Mouse (Mus musculus) embryonic facial prominence, embryonic 15.5 days (tissue): ENCODE data around the gene Fbxo7. TPM values are rescaled to one million over a fixed set of nuclear protein-coding genes. Genes with fewer than 3 reads are reported as not detected.
A peak's percentile ranks its signal among the peaks of the same experiment; 100 is the strongest.

Experiments used
- ATAC-seq: fragments of 200-750 bp; cut with Nextera tagmentation; 2 replicates; pipeline ENCODE4 v1.8.0; 2017; ENCODE audit warnings: low read depth, moderate TSS enrichment; ENCODE audit not compliant: insufficient number of reproducible peaks, low FRiP score, low TSS enrichment
- H3K27ac ChIP-seq: fragments of 300-500 bp; sonication (generic); replicated peaks from 2 replicates; pipeline ENCODE4 v1.5.1; 2015; ENCODE audit warnings: mild to moderate bottlenecking, inconsistent platforms
- H3K27me3 ChIP-seq: fragments of 300-500 bp; sonication (generic); 2 replicates; pipeline ENCODE4 v1.6.1; 2015; ENCODE audit warnings: inconsistent platforms
- H3K36me3 ChIP-seq: fragments of 300-500 bp; sonication (generic); 2 replicates; pipeline ENCODE4 v1.6.1; 2015; ENCODE audit warnings: mild to moderate bottlenecking, inconsistent platforms
- H3K4me1 ChIP-seq: fragments of 300-500 bp; sonication (generic); 2 replicates; pipeline ENCODE4 v1.6.1; 2015; ENCODE audit warnings: inconsistent platforms
- H3K4me2 ChIP-seq: fragments of 300-500 bp; sonication (generic); replicated peaks from 2 replicates; pipeline ENCODE4 v1.6.1; 2015; ENCODE audit warnings: mild to moderate bottlenecking, inconsistent platforms
- H3K4me3 ChIP-seq: fragments of 300-500 bp; sonication (generic); replicated peaks from 2 replicates; pipeline ENCODE4 v1.5.1; 2015; ENCODE audit warnings: mild to moderate bottlenecking, inconsistent platforms
- H3K9ac ChIP-seq: fragments of 300-500 bp; sonication (generic); 2 replicates; pipeline ENCODE4 v1.6.1; 2015; ENCODE audit warnings: inconsistent platforms
- H3K9me3 ChIP-seq: fragments of 300-500 bp; sonication (generic); replicated peaks from 2 replicates; pipeline ENCODE4 v1.6.1; 2016; ENCODE audit warnings: inconsistent platforms
- WGBS: fragments of 180-500 bp; shearing (Covaris S2); methylation state at CpG from one replicate; pipeline ENCODE4 v1.1.7; 2015; 5-methylcytosine and 5-hydroxymethylcytosine counted together
- polyA plus RNA-seq: library from polyadenylated mRNA; unstranded; fragments of >200 nt; fragmentation: Nextera tagmentation; extraction: Ambion mirVana; gene quantifications from 2 replicates; pipeline ENCODE4 v1.2.1, GENCODE M21; 2015

Gene Fbxo7
- polyA plus RNA-seq, 1 experiment from 2014 or later: 29.9 TPM

DNA sequence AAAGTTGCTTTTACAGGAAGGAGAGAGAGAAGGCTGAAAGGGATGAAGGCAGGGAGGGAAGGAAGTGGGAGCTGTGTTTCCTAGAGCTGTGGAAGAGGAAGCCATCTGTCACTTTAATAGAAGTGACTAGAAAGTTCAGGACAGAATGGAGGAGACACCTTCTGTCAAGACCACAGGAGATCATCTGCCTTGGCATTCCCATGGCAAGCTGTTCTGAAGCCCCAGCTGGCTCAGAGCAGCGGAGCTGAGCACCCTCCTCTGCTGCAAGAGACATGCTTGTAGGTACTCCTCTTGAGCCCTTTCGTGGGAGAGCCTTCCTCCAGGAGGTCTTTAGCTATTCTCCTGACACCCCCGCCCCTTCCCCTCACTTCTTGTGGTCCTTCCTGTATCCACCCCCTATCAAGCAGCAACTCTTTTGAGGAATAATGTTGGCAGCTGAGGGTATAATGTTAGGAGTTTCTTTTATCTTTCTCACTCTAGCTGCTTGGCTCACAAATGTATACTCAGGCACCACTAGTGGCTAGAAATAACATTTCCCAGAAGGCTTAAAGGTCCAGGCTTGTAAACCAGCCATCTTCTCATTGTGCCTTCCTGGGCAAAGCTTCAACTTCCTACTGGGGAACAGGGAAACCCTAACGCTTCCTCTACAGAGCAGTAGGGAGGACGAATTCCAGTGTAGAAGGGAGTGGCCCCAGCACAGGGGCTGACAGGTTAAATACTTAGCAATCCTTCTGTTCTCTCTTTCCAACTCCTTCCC lies 40.7 kb downstream of the Fbxo7 start:
- Histone ChIP-seq H3K27me3 (no peaks in the 10 kb centered on the region), H3K27ac (no peak overlapping the region), H3K9me3 (no peaks in the 10 kb centered on the region), H3K36me3 (no peaks in the 10 kb centered on the region), H3K4me2 (no peak overlapping the region), H3K4me3 (no peak overlapping the region), H3K4me1 (peaks cover 4% of the 10 kb centered on the region), H3K9ac (no peak overlapping the region)
- WGBS: 69% methylated on average over 5 of the region's 5 CpGs
- no peak for ATAC-seq

DNA sequence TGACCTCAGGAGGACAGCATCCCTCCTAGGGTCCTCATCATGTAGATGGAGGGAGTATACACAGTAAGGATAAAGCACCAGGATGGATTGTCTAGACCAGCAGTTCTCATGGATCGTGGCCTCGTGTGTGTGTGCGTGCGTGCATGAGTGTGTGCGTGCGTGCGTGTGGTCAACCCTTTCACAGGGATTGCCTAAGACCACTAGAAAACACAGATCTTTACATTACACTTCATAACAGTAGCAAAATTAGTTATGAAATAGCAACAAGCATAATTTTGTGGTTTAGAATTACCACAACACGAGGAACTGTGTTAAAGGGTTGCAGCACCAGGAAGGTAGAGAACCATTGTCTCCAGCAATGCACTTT lies 41.2 kb downstream of the Fbxo7 start:
- Histone ChIP-seq H3K36me3 (no peaks in the 10 kb centered on the region), H3K4me3 (no peak overlapping the region), H3K9ac (no peak overlapping the region), H3K4me2 (no peak overlapping the region), H3K9me3 (no peaks in the 10 kb centered on the region), H3K27ac (no peak overlapping the region), H3K4me1 (peaks cover 4% of the 10 kb centered on the region), H3K27me3 (no peaks in the 10 kb centered on the region)
- WGBS: 92% methylated on average over 8 of the region's 8 CpGs
- ATAC-seq: no peak

DNA sequence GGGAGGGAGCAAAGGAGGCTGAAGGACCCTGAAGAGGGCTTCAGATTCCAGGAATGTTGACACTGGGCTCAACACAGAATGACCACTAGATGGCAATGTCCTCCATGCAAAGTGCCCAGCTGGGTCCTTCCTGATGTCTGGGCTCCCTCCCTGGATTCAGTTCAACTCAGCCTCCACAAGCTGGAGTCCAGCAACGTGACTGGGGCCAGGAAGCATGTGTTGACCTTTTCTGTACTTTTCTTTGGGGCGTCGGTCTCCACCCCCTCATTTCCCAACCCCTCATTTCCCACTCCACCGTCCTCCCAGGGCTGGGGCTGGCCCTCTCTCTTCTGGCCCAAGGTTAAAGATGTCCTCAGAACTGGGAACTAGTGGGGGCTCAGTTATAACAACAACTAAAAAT lies 43.2 kb downstream of the Fbxo7 start:
- no peak overlapping the region for H3K9ac ChIP-seq
- ATAC-seq: peak; percentile 78
- no peaks in the 10 kb centered on the region for H3K36me3 ChIP-seq
- H3K27ac ChIP-seq: no peak overlapping the region
- 8% methylated on average over 4 of the region's 4 CpGs for WGBS
- H3K4me1 ChIP-seq: peaks cover 4% of the 10 kb centered on the region
- no peak overlapping the region for H3K4me3 ChIP-seq
- H3K27me3 ChIP-seq: no peaks in the 10 kb centered on the region
- no peak overlapping the region for H3K4me2 ChIP-seq
- H3K9me3 ChIP-seq: no peaks in the 10 kb centered on the region

DNA sequence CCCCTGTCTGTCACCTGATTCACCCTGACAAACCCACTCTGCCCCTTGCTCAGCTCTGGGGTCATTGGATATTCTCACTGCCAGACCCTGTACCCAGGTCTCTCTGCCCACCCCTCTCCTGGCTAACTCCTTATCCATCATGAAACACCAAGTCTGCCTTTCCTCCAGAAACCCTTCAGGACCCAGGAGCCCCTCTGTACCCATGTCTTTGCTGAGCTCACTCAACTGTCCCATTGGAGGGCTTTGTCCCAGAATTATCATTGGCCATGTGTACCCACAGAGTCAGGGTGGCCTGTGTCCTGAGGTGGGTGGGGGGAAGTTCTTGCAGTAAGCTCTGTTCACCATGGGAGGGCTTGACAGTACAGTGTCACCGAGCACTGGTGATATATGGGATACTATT lies 43.9 kb downstream of the Fbxo7 start:
- Histone ChIP-seq H3K36me3 (no peaks in the 10 kb centered on the region), H3K9ac (no peak overlapping the region), H3K4me3 (no peak overlapping the region), H3K4me2 (no peak overlapping the region), H3K27ac (no peak overlapping the region), H3K4me1 (peaks cover 4% of the 10 kb centered on the region), H3K27me3 (no peaks in the 10 kb centered on the region), H3K9me3 (no peaks in the 10 kb centered on the region)
- ATAC-seq: no peak
- 78% methylated on average over 1 of the region's 1 CpGs for WGBS

DNA sequence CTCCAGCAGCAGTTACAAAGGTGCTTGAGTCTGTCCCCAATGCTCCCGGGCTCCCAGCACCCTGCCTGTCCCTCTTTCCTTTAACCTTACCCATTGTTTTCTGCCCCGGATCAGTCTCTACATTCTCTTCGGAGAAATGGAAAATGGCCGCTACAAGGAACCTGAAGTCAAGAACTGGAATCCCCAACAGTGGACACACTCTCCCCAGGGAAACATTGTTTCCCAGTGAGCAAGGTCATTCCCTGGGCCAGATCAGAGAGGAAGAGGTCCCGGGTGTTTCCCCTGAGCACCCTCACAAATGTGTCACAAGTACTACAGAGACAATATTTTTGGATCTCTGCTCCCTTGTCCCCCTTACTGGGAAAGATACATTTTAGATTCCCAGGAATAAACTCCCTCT lies 44.9 kb downstream of the Fbxo7 start:
- Histone ChIP-seq H3K36me3 (no peaks in the 10 kb centered on the region), H3K4me2 (no peak overlapping the region), H3K27ac (no peak overlapping the region), H3K27me3 (no peaks in the 10 kb centered on the region), H3K9ac (no peak overlapping the region), H3K4me1 (peaks cover 4% of the 10 kb centered on the region), H3K4me3 (no peak overlapping the region), H3K9me3 (no peaks in the 10 kb centered on the region)
- 78% methylated on average over 5 of the region's 5 CpGs for WGBS
- no peak for ATAC-seq

DNA sequence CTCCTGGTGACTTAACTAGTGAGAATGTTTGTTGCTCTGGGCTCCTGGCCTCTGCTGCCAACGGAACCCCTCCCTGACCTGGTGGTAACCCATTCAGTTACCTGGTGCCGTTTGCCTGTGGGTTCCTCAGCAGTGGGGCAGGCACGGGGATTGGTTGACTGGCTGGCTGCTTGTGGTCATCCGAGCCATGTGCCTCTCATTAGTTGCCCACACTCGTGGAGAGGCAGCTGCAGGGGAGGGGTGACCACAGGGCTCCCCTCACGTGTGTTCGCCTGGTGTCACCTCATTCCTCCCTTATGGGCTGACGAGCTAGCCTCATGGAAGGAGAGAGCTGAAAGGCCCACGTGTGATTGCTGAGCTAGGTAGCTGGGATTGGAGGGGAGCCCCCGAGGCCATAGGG lies 46.1 kb downstream of the Fbxo7 start:
- Histone ChIP-seq H3K4me1 (peaks cover 4% of the 10 kb centered on the region), H3K9ac (no peak overlapping the region), H3K36me3 (no peaks in the 10 kb centered on the region), H3K9me3 (no peaks in the 10 kb centered on the region), H3K4me3 (no peak overlapping the region), H3K4me2 (no peak overlapping the region), H3K27ac (no peak overlapping the region), H3K27me3 (no peaks in the 10 kb centered on the region)
- 48% methylated on average over 10 of the region's 10 CpGs for WGBS
- no peak for ATAC-seq

DNA sequence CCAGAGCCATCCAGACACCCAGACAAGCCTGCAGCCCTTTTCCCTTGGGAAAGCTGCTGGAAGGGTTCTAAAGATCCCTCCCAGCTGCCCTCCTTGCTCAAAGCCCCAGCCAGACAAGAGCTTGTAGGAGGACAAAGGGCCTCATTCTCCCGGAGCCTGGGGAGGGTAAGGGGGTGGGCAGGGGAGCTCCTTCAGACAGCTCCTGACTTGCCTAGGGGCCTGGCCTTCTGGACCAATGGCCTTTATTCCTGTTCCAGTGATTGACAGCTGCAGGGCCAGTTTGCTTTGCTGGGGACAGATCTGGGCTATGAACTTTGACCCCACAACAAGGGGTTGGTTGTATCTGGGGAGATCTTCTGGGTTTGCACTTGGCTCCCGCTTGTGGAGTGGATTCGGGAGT lies 47.6 kb downstream of the Fbxo7 start:
- Histone ChIP-seq H3K27me3 (no peaks in the 10 kb centered on the region), H3K27ac (no peak overlapping the region), H3K9me3 (no peaks in the 10 kb centered on the region), H3K36me3 (no peaks in the 10 kb centered on the region), H3K4me2 (no peak overlapping the region), H3K4me3 (no peak overlapping the region), H3K9ac (no peak overlapping the region), H3K4me1 (peaks cover 4% of the 10 kb centered on the region)
- WGBS: 32% methylated on average over 3 of the region's 3 CpGs
- ATAC-seq: no peak

DNA sequence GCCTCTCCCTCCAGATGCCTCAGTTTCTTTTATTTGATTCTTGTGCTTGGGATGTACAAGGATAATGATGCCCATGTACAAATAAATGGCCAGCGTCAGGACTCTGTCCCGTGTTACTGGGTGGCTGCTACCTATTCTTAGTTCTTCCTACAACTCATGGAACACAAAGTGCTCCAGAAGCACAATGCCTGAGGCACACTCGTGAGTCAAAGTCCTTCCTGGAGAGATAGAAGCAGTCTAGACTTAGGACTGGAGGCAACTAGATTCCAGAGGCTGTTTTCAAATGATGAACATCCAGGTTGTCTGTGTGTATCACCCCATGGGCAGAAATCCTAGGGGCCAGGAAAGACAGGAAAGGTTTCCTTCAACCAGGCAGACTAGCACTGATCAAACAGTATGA lies 49.0 kb downstream of the Fbxo7 start:
- ATAC-seq: no peak
- H3K27me3 ChIP-seq: no peaks in the 10 kb centered on the region
- H3K9ac ChIP-seq: no peak overlapping the region
- no peaks in the 10 kb centered on the region for H3K4me1 ChIP-seq
- no peaks in the 10 kb centered on the region for H3K9me3 ChIP-seq
- 86% methylated on average over 3 of the region's 3 CpGs for WGBS
- H3K27ac ChIP-seq: no peak overlapping the region
- no peak overlapping the region for H3K4me3 ChIP-seq
- H3K36me3 ChIP-seq: no peaks in the 10 kb centered on the region
- no peak overlapping the region for H3K4me2 ChIP-seq

DNA sequence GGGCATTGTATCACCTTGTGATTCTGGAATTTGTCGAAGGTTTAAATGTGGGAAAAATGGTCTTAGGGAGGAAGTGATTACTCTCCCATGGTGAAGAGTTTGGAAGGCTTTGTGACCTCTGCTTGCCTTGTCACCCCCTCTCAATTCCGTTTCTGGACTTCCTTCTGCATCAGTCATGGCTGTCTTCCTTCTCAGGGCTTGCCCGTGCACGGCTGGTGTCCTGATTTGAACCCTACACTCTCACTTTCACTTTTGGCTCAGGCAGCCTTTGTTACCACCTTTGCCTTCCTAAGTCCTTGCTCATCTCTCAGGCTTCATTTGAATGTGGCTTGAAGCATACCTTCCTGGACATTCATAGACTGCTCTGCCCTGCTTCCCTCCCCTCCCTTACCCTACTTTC lies 52.4 kb downstream of the Fbxo7 start:
- 75% methylated on average over 4 of the region's 4 CpGs for WGBS
- Histone ChIP-seq H3K4me2 (no peak overlapping the region), H3K4me1 (no peaks in the 10 kb centered on the region), H3K9ac (no peak overlapping the region), H3K27ac (no peak overlapping the region), H3K9me3 (no peaks in the 10 kb centered on the region), H3K27me3 (no peaks in the 10 kb centered on the region), H3K4me3 (no peak overlapping the region), H3K36me3 (no peaks in the 10 kb centered on the region)
- ATAC-seq: no peak

DNA sequence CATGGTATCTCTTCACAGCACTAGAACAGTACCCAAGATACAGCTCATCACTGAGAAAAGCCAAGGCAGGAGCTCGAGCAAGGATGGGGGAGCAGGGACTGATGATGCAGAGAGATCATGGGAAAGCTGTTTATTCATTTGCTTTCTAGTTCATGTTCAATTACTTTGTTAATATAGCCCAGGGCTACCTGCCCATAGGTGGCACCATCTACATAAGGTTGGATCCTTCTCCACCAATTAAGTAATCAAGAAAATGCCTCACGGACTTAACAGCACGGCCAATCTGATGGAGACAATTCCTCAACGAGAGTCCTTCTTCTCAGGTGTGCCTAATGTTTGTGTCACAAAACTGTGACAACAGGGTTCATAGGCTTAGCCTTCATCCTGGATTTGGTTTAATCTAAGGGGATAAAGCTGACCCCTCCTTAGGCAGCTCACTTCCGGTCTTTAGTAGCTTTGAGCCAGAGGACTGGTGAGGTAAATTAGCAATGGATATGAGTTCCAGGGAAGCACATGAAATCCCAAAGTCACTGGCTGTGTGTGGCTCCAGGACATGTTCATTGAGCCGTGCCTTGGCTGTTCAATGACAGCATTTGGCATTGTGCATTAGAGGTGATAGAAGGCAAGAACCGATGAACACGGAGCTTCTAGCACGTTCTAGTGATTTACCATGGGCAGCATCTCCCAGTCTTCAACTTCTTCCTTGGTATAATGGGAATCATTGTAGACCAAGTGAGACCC lies 53.4 kb downstream of the Fbxo7 start:
- no peak overlapping the region for H3K9ac ChIP-seq
- H3K27me3 ChIP-seq: no peaks in the 10 kb centered on the region
- H3K27ac ChIP-seq: no peak overlapping the region
- H3K9me3 ChIP-seq: no peaks in the 10 kb centered on the region
- ATAC-seq: no peak
- 79% methylated on average over 9 of the region's 9 CpGs for WGBS
- H3K36me3 ChIP-seq: no peaks in the 10 kb centered on the region
- no peaks in the 10 kb centered on the region for H3K4me1 ChIP-seq
- no peak overlapping the region for H3K4me2 ChIP-seq
- no peak overlapping the region for H3K4me3 ChIP-seq

DNA sequence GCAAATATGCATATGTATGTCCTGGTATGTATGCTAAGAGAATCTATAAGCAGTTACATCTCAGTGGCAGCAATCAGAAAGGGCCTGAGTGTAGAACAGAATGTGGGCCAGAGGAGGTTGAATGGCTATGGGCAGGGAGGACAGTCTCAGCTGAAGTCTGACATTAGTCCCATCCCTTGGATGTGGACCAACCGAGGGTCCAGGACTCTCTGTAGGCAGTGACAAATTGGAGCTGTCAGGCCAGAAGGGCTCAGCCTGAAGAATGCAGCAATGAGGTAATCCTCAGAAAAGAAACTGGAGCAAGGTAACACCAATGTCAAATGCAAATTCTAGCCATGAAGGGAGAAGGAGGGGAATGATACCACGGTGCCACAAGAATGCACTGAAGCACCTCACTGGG lies 55.5 kb downstream of the Fbxo7 start:
- Histone ChIP-seq H3K4me2 (no peak overlapping the region), H3K27me3 (no peaks in the 10 kb centered on the region), H3K27ac (no peak overlapping the region), H3K9me3 (no peaks in the 10 kb centered on the region), H3K9ac (no peak overlapping the region), H3K36me3 (no peaks in the 10 kb centered on the region), H3K4me3 (no peak overlapping the region), H3K4me1 (no peaks in the 10 kb centered on the region)
- ATAC-seq: no peak
- WGBS: 75% methylated on average over 2 of the region's 2 CpGs

DNA sequence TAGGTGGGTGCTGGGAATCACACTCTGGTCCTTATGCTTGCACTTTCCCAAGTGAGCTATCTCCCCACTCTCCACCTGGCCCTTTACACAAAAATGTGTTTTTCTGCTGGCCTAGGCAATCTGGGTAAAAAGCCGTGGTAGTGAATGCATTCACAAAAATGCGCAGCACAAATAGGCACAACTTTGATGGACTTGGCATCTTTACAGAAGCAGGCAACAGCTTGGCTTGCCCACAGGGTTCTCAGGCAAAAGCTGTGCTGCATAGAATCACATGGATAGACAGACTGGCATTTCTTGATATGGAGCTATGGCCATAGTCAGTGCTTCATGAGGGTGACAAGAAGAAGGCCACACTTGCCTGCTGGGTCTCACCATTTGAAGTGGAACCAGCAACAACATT lies 57.0 kb downstream of the Fbxo7 start:
- no peaks in the 10 kb centered on the region for H3K27me3 ChIP-seq
- no peak overlapping the region for H3K4me2 ChIP-seq
- no peak for ATAC-seq
- no peak overlapping the region for H3K4me3 ChIP-seq
- no peaks in the 10 kb centered on the region for H3K36me3 ChIP-seq
- H3K27ac ChIP-seq: no peak overlapping the region
- H3K4me1 ChIP-seq: no peaks in the 10 kb centered on the region
- H3K9ac ChIP-seq: no peak overlapping the region
- WGBS: 84% methylated on average over 2 of the region's 2 CpGs
- no peaks in the 10 kb centered on the region for H3K9me3 ChIP-seq
